Mouse (Mus musculus) thymus, adult 2 months (tissue): ENCODE measurements around the gene Sbsn.

Source experiments
- CTCF ChIP-seq: fragments of 200-500 bp; IDR thresholded peaks from 2 replicates; pipeline ENCODE4 v1.5.1; 2012; ENCODE audit warnings: mild to moderate bottlenecking, control low read depth, low read length, moderate library complexity, borderline replicate concordance; ENCODE audit not compliant: control insufficient read depth, poor library complexity, insufficient read depth; ENCODE audit errors: extremely low read depth
- POLR2A ChIP-seq: fragments of 200-500 bp; IDR thresholded peaks from 2 replicates; pipeline ENCODE4 v1.6.1; 2012; ENCODE audit warnings: mild to moderate bottlenecking, low read length, control low read depth, moderate library complexity; ENCODE audit not compliant: control insufficient read depth, poor library complexity, insufficient read depth; ENCODE audit errors: extremely low read depth

DNA sequence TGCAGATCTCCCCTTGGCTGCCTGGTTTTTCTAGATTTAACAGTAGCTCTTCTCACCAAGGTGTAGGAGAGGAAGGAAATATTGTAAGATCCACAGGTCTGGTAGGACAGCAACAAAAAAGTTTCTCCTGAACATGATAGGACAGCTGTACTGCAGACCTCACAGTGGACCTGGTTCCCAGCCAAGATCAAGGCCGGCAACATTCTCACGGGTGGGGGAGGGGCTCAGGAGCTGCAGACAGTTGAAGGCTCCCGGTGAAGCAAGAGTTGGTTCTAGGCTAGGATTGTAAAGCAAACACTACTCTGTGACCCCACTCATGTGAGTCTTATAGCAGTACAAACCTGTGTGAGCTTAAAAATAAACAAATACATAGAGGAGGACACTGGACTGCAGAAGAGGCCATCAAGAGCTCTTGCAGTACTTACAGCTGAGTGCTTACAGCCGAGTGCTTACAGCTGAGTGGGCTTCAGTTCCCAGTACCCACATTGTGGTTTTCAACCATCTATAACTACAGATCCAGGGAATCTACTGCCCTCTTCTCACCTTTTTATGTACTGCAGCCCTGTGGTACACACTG lies 7.2 kb upstream of the Sbsn start:
- no peak for TF ChIP-seq CTCF
- TF ChIP-seq POLR2A = no peak
